Mouse (Mus musculus): Measurements from ENCODE around the gene Patj. TPM values are rescaled to one million over a fixed set of nuclear protein-coding genes. Genes with fewer than 3 reads are reported as not detected.
"Not testable (repeated sequence)": the region's sequence is repeated elsewhere in the genome, so short reads cannot be mapped to it uniquely, and the experiment has no call there.

The Patj gene
- total RNA-seq, 2 experiments from 2014 or later: 2.1 to 3.1 TPM

DNA sequence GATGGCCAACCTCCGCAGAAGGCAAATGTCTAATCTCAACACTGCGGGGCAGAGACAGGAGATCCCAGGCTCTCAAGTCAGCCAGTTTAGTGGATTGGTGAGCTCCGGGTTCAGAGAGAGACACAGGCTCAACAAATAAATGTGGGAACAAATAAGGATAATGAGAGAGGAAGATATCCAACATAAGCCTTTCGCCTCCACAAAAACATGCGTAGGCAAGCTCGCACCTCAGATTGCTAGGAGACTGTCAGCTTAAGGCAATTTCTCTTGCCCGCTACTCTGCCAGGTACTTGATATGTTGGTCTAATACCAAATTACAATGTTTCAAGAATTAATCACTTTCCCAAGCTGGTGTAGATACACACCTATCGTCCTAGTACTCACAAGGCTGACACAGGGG is 315.3 kb downstream of the Patj start:
- DNase-seq: no peak
- intact Hi-C loops (cut with DNase I): no loop called here

DNA sequence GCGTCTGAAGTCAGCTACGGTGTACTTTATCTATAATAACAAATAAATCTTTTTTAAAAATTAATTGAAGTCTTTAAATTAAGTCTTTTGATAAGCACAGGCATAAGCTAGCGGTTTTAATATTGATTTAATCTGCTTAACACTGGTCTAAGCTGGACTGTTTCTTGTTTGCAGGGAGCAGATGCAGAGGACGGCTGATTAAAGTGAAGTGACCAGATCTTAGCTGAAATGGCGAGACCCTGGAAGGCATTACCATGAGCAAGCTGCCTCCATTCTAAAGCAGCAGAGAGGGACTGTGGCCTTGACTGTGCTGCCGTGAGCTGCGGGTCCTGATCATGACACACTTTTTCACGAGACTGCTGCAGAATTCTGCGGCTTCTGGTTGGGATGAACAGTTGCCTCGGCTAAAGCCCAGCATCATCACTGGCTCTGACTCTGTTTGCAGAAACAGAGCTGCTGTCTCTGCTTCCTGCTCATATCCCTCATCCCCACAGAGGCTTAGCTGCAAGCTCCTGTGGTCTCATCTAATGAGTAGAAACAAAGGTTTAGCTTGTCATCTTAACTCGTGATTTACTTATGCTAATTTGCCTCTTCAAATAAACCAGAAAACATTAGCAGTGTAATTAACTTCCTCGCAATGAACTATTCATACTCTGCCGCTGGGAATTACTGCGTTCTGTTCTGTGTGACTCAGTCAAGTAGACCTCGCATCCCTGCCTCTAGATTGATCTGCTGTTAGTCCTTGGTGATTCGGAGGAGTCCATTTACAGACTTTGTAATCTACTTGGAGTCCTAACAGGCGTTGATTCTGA is 322.4 kb downstream of the Patj start:
- no peak for DNase-seq
- intact Hi-C loops (cut with DNase I): no loop called here

DNA sequence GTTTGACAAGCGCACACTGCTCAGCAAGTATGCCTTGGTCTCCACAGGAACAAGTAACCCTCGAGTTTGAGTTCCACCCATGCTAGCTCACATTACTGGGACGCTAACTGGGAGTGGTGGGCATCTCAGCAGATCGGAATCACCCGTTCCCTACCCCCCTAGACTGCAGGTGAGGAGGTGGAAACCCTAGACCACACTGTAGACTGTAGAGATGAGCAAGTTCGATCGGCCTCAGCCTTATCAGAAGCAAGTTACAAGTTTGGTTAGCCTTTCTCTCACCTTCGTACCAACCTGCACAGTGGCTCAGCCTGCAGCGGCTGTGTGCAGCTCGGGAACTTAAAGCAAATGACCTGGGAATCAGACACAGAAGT is 322.9 kb downstream of the Patj start:
- intact Hi-C loops (cut with DNase I): no loop called here
- no peak for DNase-seq

DNA sequence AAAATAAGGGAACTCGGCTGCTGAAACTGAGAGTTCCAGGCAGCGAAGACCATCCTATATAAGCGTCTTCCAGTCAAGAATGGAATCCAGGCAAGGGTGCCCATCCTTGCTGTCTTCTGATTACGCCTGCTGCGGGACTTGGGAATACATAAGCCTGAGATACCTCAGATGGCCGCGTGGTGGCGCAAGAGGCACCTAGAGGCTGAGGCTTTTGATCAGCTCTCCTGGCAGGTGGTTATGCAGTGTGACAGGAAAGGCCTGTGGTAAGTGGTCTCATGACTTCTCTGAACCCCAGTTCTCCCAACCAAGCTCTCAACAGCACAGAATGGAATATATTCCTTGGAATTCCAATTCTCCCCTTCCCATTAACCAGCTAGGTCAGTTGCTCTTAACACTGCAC is 326.9 kb downstream of the Patj start:
- peak in 1 of 2 experiments; percentile 21 for DNase-seq
- intact Hi-C loops (cut with DNase I): no loop called here

DNA sequence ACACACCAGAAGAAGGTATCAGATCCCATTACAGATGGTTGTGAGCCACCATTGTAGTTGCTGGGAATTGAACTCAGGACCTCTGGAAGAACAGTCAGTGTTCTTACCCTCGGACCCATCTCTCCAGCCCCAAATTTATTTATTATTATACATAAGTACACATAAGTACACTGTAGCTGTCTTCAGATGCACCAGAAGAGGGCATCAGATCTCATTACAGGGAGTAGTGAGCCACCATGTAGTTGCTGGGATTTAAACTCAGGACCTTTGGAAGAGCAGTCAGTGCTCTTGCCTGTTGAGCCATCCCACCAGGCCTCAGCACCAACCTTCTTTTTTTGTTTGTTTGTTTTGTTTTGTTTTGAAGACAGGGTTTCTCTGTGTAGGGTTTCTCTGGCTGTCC is 329.1 kb downstream of the Patj start:
- DNase-seq; intact Hi-C loops (cut with DNase I): not testable (repeated sequence)

DNA sequence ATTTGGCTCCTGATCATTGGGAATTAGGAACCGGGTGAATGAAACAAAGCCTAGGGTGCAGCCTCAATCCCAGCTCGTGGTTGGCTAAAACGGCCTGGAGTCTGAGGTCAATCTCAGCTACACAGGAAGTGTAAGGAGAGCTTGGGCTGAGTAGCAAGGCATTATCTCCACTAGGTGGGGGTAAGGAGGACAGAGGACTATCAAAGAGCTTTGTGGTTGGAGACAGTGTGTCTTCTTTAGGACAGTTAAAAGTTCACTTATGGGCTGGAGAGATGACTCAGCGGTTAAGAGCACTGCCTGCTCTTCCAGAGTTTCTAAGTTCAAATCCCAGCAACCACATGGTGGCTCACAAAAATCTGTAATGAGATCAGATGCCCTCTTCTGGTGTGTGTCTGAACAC is 329.9 kb downstream of the Patj start:
- no peak for DNase-seq
- intact Hi-C loops (cut with DNase I): no loop called here

DNA sequence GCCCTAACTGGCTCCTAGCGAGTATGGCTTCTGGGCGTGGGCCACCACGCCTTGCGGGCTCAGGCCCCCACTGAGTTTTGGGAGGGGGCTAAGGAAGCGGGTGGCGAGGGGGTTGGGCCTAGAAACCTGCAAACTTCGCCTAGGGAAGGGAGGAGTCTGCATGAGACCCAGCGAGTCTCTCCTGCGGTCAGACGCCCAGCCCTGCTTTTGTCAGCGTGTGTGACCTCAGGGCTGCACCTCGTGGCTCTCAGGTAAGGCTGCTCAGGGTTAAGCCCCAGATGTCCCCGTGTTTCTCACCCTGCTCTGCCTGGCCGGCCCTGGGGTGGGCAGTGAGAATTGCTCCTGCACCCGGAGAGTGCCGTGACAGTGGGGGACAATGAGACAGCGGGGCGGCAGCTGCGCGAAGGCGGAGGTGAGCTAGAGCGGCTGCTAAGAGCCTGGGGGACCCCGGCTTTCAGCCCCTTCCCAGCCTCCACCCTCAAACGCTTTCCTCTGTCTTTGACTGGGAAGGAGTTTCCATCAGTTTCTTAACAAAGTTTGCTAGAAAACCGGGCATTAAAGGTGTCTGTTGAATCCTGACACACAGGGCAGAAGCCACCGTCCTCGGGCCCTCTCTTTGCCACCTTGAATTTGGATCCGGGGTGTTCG is 331.1 kb downstream of the Patj start, which contains the start of gene L1td1:
Gene L1td1, plus strand, starts transcription at position 145 of the 648 bp plus-strand sequence.
- intact Hi-C loops (cut with DNase I): no loop called here
- no peak for DNase-seq

DNA sequence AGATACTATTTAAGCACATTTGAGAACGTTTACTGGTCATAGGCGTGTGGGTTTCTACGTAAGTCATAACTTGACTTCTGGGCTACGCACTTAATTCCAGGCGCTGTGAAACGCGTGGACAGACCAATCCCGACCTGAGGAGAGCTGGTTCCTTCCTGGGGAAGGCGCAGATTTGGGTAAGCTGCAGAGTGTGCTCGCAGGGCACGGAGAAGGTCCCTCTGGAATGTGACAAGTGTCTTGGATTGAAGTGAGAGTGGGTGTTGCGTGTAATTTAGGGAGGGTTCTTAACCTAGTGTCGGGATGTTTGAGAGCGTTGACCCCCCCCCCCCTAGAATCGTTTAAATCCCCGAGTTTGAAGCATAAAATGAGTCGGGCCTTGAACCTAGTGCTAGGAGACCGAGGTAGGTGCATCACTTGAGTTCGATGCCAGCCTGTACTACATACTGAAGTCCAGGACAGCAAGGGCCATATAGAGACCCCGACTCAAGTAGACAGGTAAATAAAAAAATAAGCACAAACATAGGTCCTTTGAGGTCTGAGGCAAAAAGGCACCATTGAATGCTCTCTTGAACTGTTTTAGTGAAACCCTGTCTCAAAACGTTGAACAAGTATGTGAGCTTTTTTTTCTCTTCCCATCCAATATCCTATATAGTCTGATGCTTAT is 331.8 kb downstream of the Patj start:
- intact Hi-C loops (cut with DNase I): no loop called here
- no peak for DNase-seq

DNA sequence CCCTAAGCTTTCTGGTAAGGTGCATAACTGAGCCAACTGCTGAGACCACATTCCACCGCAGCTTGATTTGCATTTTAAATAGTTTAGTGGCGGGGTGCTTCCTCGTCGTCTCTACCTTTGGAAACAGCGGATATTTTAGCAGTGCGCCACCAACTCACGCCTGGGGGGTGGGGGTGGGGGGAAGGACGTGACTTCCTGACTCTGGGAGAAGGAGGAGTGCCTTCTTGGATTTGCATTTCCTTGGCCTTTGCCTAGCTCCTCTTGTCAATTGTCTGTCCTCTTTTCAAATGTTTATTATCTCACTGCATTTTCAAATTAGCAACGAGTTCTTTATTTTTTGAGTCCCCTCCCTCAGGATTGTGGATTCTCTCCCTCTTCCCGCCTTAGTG is 332.4 kb downstream of the Patj start:
- intact Hi-C loops (cut with DNase I): no loop called here
- no peak for DNase-seq

DNA sequence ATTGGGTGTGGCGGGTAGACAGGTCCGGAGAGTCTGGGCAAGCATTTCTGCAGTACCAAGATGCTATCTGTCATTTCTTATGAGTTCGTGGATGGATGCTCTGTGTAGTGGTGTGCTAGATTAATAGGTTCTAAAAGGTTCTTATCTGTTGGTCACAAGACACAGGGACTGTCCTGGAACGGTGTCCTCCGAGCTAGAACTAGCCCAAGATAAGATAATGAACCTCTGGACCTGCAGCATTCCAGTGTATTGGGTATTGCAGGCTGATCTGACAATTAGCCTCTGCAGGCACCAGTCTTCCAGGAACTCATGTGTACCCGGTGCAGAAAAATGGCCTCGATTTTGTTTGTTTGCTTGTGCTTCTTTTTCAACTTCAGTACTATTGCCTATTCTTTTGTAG is 333.1 kb downstream of the Patj start:
- intact Hi-C loops (cut with DNase I): no loop called here
- no peak for DNase-seq

DNA sequence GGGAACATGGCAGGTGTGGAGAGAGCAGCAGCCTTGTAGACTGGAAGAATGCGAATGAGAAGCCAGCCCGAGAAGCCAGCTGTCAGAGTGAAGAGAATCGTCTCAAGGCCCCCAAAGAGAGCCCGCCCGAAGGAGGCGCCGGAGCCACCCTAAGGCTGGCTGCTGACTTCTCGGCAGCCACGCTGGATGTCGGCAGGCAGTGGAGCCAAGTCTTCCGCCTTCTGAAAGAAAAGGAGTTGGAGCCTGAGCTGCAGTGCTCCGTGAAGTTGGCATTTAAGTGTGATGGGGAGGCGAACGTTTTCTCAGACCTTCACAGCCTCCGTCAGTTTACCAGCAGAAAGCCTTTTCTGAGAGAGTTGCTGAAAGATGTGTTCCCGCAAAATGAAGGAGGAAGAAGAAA is 338.1 kb downstream of the Patj start:
- intact Hi-C loops (cut with DNase I): loop anchor here (10.0 kb wide), 1 partner anchor 451 kb away; no protein-coding TSS in a partner anchor
- no peak for DNase-seq

DNA sequence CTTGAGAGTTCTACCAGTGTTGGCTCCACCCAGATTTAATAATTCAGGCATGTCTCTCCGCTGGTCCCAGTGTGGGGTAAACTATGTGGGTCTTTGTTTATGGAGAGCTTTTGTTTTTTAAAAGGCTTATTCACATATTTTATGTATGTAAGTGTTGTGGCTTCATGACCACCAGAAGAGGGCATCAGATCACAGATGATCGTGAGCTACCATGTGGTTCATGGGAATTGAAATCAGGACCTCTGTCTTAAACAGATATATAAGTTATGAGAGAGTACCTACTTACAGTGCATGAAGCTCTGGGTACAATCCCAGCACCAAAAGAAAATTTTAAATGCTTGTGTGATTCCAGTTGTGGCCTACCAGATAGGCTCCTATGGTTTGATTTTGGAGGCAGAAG is 344.2 kb downstream of the Patj start:
- intact Hi-C loops (cut with DNase I): loop anchor here (2.0 to 10.0 kb wide), 2 partner anchors 147 to 445 kb away; no protein-coding TSS in a partner anchor

DNA sequence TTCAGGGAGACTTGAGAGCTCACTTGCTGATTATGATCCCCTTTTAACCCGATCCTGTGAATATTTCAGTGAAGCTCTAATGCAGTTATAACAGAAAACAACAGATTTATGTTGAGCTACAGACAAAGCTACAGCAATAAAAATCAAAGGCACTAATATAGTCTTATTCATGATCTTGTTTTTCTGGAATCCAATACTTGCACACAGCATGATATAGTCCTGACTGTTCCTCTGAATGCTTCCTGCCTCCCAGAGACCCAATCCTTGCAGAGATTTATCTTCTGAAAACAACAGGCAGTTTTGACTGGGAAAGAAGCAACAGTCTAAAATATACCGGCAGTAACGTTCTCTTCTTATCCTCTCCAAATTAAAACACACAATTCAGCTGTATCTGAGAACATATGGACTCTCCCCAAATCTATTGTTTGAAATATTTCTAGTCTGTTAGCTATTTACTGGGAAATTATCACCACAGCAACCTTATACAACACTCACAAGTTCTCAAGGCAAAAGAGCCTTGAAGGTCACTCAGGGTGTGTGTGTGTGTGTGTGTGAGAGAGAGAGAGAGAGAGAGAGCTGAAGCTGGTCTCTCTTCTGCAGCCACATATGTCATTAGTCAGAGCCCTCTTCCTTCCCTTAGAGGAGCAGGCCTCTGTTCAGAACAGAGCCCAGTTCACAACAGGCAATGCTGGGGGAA is 347.8 kb downstream of the Patj start:
- no peak for DNase-seq
- intact Hi-C loops (cut with DNase I): no loop called here

More for the DNA sequence above, 344.2 kb downstream of the Patj start:
- DNase-seq: no peak

DNA sequence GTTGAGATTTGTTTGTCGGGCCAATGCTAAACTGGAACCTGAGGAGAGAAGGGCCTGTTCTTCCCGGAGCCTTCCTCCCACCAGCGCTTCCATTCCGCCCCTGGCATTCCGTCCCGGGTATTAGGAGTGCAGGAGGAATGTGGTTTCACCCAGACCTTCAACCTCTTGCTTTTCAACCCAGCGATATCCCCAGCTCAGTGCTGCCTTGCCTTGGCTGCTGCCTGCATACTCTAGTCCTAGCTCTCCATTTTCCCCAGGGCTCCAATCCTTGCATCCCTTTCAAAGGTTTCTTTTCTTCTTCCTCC is 348.3 kb downstream of the Patj start:
- intact Hi-C loops (cut with DNase I): no loop called here
- no peak for DNase-seq

DNA sequence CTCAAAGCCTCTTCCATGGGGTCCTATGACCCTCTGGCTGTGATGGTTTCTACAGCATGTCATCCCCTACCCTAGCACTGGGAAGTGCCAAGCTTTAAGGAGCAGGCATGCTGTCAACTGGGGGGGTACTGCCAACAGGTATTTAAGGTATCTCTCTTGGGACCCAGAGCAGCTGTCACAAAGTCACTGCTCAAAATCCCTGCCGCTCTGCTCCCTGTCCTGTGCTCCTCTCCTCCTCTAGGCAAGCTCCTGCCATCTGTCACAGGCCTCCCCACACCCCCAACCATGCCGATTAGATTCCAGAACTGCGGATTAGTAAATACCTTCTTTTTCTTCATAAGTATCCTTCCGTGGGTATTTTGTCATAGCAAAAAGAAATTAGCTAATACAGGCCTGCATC is 358.9 kb downstream of the Patj start:
- intact Hi-C loops (cut with DNase I): no loop called here
- no peak for DNase-seq

DNA sequence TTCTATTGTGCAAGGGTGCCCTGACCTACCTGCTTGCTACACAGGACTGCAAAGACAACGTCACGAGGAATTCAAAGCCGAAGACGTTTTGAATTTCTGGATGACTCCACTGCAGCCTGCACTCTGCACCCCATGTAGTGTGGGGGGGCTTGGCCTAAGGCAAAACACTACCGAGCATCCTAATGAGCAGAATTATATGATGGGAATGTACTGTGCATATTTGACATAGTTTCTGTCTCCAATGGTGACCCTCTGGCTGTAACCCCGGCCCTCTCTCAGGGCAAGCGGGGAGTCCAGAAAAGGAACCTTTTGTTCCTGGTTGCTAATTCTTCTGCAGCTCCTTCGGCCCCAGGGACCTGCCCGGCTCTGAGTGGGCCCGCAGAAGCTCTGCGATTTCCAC is 360.6 kb downstream of the Patj start:
- intact Hi-C loops (cut with DNase I): no loop called here
- DNase-seq: no peak

DNA sequence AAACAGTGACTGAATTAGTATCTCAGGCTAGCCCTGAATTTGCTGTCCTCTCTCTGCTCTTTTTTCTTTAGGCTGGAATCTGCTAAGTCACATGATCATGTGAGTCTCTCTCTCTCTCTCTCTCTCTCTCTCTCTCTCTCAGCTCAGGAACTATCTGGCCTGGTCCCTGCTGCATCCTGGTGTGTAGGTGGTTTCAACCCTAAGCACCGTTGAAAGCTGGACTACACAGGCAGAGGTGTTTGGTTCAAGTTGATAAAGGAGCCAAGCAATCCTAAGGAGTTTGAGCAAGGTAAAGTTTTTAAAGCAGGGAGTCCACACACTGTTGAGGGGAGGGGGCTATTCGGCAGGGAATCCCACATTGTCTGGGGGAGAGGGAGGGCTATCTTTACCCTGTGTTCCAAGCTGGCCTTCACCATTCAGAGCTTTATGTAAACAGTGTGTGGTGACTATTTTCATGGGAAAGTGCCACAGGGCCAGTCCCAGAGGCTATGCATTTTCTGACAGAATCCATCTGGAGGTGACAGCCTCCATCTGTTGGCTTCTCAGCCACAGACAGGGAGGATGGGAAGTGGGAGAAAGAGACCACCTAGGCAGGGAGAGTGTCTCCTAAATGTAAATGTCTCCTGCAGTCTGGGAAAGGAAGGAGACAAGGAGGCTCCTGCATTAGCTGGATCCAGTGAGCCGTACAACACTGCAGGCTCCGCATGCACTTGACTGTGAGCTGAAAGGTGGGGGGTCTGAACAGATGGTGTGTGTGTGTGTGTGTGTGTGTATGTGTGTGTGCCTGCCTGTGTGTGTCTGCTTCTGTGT is 362.6 kb downstream of the Patj start:
- intact Hi-C loops (cut with DNase I): no loop called here
- no peak for DNase-seq

DNA sequence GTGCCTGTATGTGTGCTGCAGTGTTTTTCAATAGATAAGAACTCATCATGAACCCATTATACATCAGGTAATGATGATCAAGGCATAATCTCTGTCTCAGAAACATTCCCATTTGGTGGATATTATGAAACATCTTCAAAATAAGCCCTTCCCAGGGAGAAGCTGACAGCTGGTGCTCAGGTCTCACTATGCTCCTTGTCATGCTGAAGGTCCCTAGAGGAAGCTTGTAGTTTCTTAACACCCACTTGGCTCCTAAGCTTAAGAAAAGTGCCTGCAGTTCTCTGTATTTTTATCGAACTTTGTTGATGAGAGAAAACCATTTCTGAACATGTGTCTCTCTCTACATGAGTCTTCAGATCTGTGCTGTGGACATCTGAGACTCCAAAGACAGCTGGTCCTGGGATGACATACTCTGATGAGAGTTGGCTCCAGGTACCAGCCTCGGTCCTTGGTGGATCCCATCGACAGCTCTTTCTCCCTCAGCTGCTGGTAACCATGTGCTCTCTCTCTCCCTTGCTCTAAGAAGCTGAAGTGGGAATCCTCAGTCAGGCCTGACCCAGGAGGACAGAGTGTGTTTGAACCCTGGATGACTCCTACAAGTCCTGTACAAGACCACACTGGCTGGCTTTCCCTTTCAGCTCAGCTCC is 363.4 kb downstream of the Patj start:
- intact Hi-C loops (cut with DNase I): no loop called here
- DNase-seq: no peak

DNA sequence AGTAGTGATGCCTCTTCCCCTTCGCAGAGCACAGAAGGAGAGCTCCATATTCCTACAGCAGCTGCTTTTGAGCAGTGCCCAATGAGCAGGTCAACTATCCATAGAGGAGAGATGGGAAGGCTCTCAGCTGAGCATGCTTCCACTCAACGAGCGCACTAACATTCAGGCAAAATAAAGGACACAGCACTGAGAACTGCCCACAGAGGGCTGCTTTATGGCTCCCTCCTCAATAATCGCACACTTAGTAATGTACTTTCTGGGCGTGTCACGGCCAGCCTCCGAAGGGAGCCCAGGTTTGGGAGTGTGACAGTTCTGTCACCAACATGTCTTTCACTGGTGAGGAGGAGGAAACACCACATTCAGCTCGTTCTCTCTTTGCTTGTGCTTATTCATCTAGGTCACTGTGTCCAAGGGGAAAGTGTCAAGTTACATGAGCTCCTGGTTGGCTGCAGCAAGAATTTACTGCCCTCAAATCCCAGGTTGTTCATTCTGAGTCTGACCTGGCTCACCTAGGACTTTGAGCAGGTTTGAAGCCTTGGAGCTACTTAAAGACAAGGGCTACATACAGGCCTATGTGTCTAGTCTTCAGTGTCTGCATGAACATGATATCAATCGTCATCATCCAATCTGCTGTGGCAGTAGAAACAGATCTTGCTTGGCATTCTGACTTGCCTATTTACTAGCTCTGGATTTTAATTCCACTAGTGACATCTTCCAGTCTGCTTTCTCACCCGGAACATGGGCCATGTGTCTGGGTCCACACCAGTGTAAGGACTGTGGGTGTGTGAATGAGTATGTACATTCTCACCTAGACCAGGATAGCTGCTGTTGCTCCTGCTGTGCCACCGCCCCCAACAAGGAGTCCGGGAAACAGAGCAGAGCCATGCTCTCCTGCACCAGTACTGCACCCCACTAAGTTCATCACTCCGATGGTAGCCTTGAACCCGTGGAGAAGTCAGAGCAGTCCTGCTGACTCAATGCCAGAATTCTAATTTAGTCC is 371.8 kb downstream of the Patj start:
- intact Hi-C loops (cut with DNase I): no loop called here
- DNase-seq: no peak
